In the genomic region with DNA sequence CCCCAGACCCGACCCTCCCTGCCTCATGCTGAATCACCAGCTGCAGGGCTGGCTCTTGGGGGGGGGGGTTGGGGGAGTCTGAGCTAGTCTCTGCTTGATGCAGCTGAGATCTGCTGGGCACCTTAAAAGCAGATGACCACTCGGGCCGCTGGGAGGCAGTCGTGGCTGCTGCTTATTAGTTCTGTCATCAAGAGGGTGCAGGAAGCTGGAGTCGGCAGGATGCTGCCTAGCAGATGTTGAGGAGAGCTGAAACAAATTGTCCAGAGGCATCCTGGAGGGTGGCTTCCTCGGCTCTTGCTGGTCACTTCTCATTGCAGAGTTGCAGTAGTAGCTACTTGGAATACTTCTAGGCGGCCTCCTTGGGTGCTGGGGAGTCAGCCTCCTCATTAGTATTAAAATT, we compare ENCODE assay signal across 10 mouse cellular contexts. TPM values are rescaled to one million over a fixed set of nuclear protein-coding genes. Genes with fewer than 3 reads are reported as not detected.
DNase-seq lines count a peak whose midpoint lies in the region; ATAC-seq and TF ChIP-seq lines count a peak whose summit lies in the region.
"Had no signal": no experiment of that assay in that cellular context is flagged by ENCODE, and none has a peak within 500 bp of the region (broad histone marks: within the 10 kb centered on the region; RNA-seq: fewer than 3 reads in every experiment).

No protein-coding gene starts in this region.

- no peak for TF ChIP-seq EP300 in liver, embryonic 14.5 days (IDR thresholded peaks at IDR 0.05; ENCODE audit: low read depth)

- intact Hi-C loops in heart, postnatal 10 days (cut with DNase I) = loop anchor here (1.0 kb wide), 1 partner anchor 63 kb away; no protein-coding TSS in a partner anchor

- no peak overlapping the region for H3K4me2 ChIP-seq in heart, embryonic 11.5 days
- no peak overlapping the region for H3K4me2 ChIP-seq in liver, embryonic 14.5 days (ENCODE audit: low read depth)
- H3K4me2 ChIP-seq: heart, embryonic 13.5 days had no signal

- H3K9me3 ChIP-seq in heart, embryonic 11.5 days (replicated peaks; ENCODE audit: control insufficient read depth, low read length) = no peaks in the 10 kb centered on the region
- no peaks in the 10 kb centered on the region for H3K9me3 ChIP-seq in embryonic facial prominence, embryonic 10.5 days
- H3K9me3 ChIP-seq in liver, embryonic 14.5 days (ENCODE audit: control insufficient read depth, low read length) = no peaks in the 10 kb centered on the region

- ATAC-seq in heart, embryonic 11.5 days (replicated peaks; ENCODE audit: insufficient number of reproducible peaks, low FRiP score, low TSS enrichment) = no peak
- ATAC-seq in liver, embryonic 14.5 days (ENCODE audit: insufficient read depth) = no peak
- no peak for ATAC-seq in megakaryocyte, adult 5-6 weeks (ENCODE audit: poor library complexity, severe bottlenecking)

- H3K27ac ChIP-seq in heart, embryonic 11.5 days (ENCODE audit: low read depth, low read length) = no peak overlapping the region
- H3K27ac ChIP-seq in embryonic facial prominence, embryonic 10.5 days (replicated peaks) = no peak overlapping the region
- no peak overlapping the region for H3K27ac ChIP-seq in liver, embryonic 14.5 days
- H3K27ac ChIP-seq: heart, embryonic 13.5 days had no signal

- peaks cover 12% of the 10 kb centered on the region; the same call in 1 of the 2 replicates for H3K4me1 ChIP-seq in heart, embryonic 11.5 days (ENCODE audit: control insufficient read depth, insufficient read depth, low read length)
- H3K4me1 ChIP-seq in embryonic facial prominence, embryonic 10.5 days = peaks cover 21% of the 10 kb centered on the region
- no peaks in the 10 kb centered on the region for H3K4me1 ChIP-seq in liver, embryonic 14.5 days (replicated peaks; ENCODE audit: control insufficient read depth in 2 of 2, insufficient read depth in 2 of 2, low read length in 1 of 2)

- peak; percentile 44; the same call in 1 of the 2 replicates for TF ChIP-seq CTCF in liver, embryonic 14.5 days (IDR thresholded peaks at IDR 0.05; ENCODE audit: low read depth)

- peak; percentile 38 to 59 for DNase-seq in heart, postnatal 10 days
- DNase-seq in thymus, postnatal 25 days = peak; percentile 14
- no peak for DNase-seq in thymus, postnatal 0 days (ENCODE audit: low spot score)
- DNase-seq in embryonic facial prominence, embryonic 10.5 days (ENCODE audit: low spot score) = peak; percentile 66
- no peak for DNase-seq in liver, embryonic 14.5 days (ENCODE audit: low read depth in 3 of 3, low spot score in 3 of 3)
- peak; percentile 35 for DNase-seq in thymus, postnatal 4 days

- 22% methylated on average over 7 of the region's 7 CpGs for WGBS in heart, embryonic 11.5 days (ENCODE audit: insufficient replicate concordance)
- 23% methylated on average over 7 of the region's 7 CpGs for WGBS in embryonic facial prominence, embryonic 10.5 days
- 19% methylated on average over 7 of the region's 7 CpGs for WGBS in liver, embryonic 14.5 days (ENCODE audit: insufficient replicate concordance)

- H3K27me3 ChIP-seq in heart, embryonic 11.5 days (ENCODE audit: control insufficient read depth, insufficient read depth, low read length) = peaks cover 14% of the 10 kb centered on the region
- peaks cover 49% of the 10 kb centered on the region for H3K27me3 ChIP-seq in embryonic facial prominence, embryonic 10.5 days (replicated peaks; ENCODE audit: low read depth, poor library complexity, severe bottlenecking)
- peaks cover 14% of the 10 kb centered on the region for H3K27me3 ChIP-seq in liver, embryonic 14.5 days (ENCODE audit: control insufficient read depth, insufficient read depth, low read length)

- no peaks in the 10 kb centered on the region for H3K36me3 ChIP-seq in heart, embryonic 11.5 days (ENCODE audit: control insufficient read depth, insufficient read depth, low read length)
- H3K36me3 ChIP-seq in embryonic facial prominence, embryonic 10.5 days (replicated peaks) = no peaks in the 10 kb centered on the region
- no peaks in the 10 kb centered on the region for H3K36me3 ChIP-seq in liver, embryonic 14.5 days (replicated peaks; ENCODE audit: control insufficient read depth, insufficient read depth, low read depth)
- H3K36me3 ChIP-seq: heart, embryonic 13.5 days had no signal

- H3K4me3 ChIP-seq in heart, embryonic 11.5 days (ENCODE audit: low read depth, low read length) = no peak overlapping the region
- no peak overlapping the region for H3K4me3 ChIP-seq in embryonic facial prominence, embryonic 10.5 days
- H3K4me3 ChIP-seq in liver, embryonic 14.5 days (ENCODE audit: insufficient read depth in 1 of 2, low read depth in 2 of 2, low read length in 2 of 2) = no peak overlapping the region
- H3K4me3 ChIP-seq: heart, embryonic 13.5 days; megakaryocyte, embryonic 14.5 days had no signal

- no peak overlapping the region for H3K9ac ChIP-seq in heart, embryonic 11.5 days (ENCODE audit: low read depth, low read length)
- no peak overlapping the region for H3K9ac ChIP-seq in liver, embryonic 14.5 days (replicated peaks)
- H3K9ac ChIP-seq: heart, embryonic 13.5 days had no signal

RNA-seq across cellular contexts. Expression of a gene that starts 4.0 kb away (rescaled TPM):
- not detected for total RNA-seq in heart, postnatal 10 days (2021)
- 0.15 TPM in 1 of 2 replicates, not detected in the other for polyA plus RNA-seq in heart, embryonic 11.5 days (2014; fragmentation: Nextera tagmentation; extraction: Ambion mirVana)
- polyA plus RNA-seq in thymus, postnatal 0 days (2015; fragmentation: Nextera tagmentation; extraction: Ambion mirVana) = 0.10 and 0.26 TPM in 2 replicates
- polyA plus RNA-seq in embryonic facial prominence, embryonic 10.5 days (2016; fragmentation: Nextera tagmentation; extraction: Ambion mirVana) = 0.15 and 0.27 TPM in 2 replicates
- not detected in 2 replicates for polyA plus RNA-seq in liver, embryonic 14.5 days (2012; rRNA removed)
- 0.11 TPM in 1 of 2 replicates, not detected in the other for polyA plus RNA-seq in liver, embryonic 14.5 days (2014; fragmentation: Nextera tagmentation; extraction: Ambion mirVana)
- not detected in 2 replicates for total RNA-seq in megakaryocyte, adult 5-6 weeks (2015)
- not detected in 2 replicates for total RNA-seq in megakaryocyte, adult 5-6 weeks (2017)

RNA-seq across cellular contexts. Expression of a gene that starts 48.7 kb away (rescaled TPM):
- total RNA-seq in heart, postnatal 10 days (2021) = 10 to 100 TPM; 16.1 to 17.2 TPM
- 15.3 and 20.9 TPM in 2 replicates for polyA plus RNA-seq in heart, embryonic 11.5 days (2014; fragmentation: Nextera tagmentation; extraction: Ambion mirVana)
- polyA plus RNA-seq in thymus, postnatal 0 days (2015; fragmentation: Nextera tagmentation; extraction: Ambion mirVana) = 17.3 and 19.0 TPM in 2 replicates
- 25.0 and 26.3 TPM in 2 replicates for polyA plus RNA-seq in embryonic facial prominence, embryonic 10.5 days (2016; fragmentation: Nextera tagmentation; extraction: Ambion mirVana)
- 3.4 and 4.3 TPM in 2 replicates for polyA plus RNA-seq in liver, embryonic 14.5 days (2012; rRNA removed)
- 4.3 and 4.8 TPM in 2 replicates for polyA plus RNA-seq in liver, embryonic 14.5 days (2014; fragmentation: Nextera tagmentation; extraction: Ambion mirVana)
- 76.4 and 81.3 TPM in 2 replicates for total RNA-seq in megakaryocyte, adult 5-6 weeks (2015)
- total RNA-seq in megakaryocyte, adult 5-6 weeks (2017) = 39.4 and 46.2 TPM in 2 replicates

Comparison
In these comparisons a context has a peak if more than half of its experiments do, and no peak if none do; other contexts are left out.
1. DNase-seq: peak in heart, postnatal 10 days (2 of 2), thymus, postnatal 25 days (single experiment), embryonic facial prominence, embryonic 10.5 days (single experiment) and thymus, postnatal 4 days (single experiment); none in thymus, postnatal 0 days (single experiment) and liver, embryonic 14.5 days (0 of 3).